Mouse (Mus musculus) limb, embryonic 15.5 days (tissue): ENCODE measurements at regions not wholly inside any gene's neighbourhood (a gene's known extent, or its start where the extent isn't known, plus 50 kb on each side); places are given as distances from the start of the nearest gene placed in this dataset.

Source experiments
- ATAC-seq: fragments of 200-750 bp; cut with Nextera tagmentation; 2 replicates; pipeline ENCODE4 v1.8.0; 2017; ENCODE audit warnings: low read depth, moderate TSS enrichment; ENCODE audit not compliant: insufficient number of reproducible peaks, low FRiP score, low TSS enrichment
- H3K27ac ChIP-seq: fragments of 300-500 bp; sonication (generic); 2 replicates; pipeline ENCODE4 v1.5.1; 2015; ENCODE audit warnings: moderate library complexity, mild to moderate bottlenecking, inconsistent platforms
- H3K27me3 ChIP-seq: fragments of 300-500 bp; sonication (generic); 2 replicates; pipeline ENCODE4 v1.6.1; 2015; ENCODE audit warnings: inconsistent platforms
- H3K36me3 ChIP-seq: fragments of 300-500 bp; sonication (generic); 2 replicates; pipeline ENCODE4 v1.6.1; 2015; ENCODE audit warnings: inconsistent platforms
- H3K4me1 ChIP-seq: fragments of 300-500 bp; sonication (generic); 2 replicates; pipeline ENCODE4 v1.6.1; 2015; ENCODE audit warnings: inconsistent platforms
- H3K4me2 ChIP-seq: fragments of 300-500 bp; sonication (generic); 2 replicates; pipeline ENCODE4 v1.6.1; 2015; ENCODE audit warnings: mild to moderate bottlenecking, inconsistent platforms
- H3K4me3 ChIP-seq: fragments of 300-500 bp; sonication (generic); 2 replicates; pipeline ENCODE4 v1.5.1; 2015; ENCODE audit warnings: mild to moderate bottlenecking, inconsistent platforms
- H3K9ac ChIP-seq: fragments of 300-500 bp; sonication (generic); 2 replicates; pipeline ENCODE4 v1.6.1; 2015; ENCODE audit warnings: inconsistent platforms
- H3K9me3 ChIP-seq: fragments of 300-500 bp; sonication (generic); 2 replicates; pipeline ENCODE4 v1.6.1; 2016; ENCODE audit warnings: inconsistent platforms
- WGBS: fragments of 180-500 bp; shearing (Covaris S2); methylation state at CpG from one replicate; pipeline ENCODE4 v1.1.7; 2015; 5-methylcytosine and 5-hydroxymethylcytosine counted together

DNA sequence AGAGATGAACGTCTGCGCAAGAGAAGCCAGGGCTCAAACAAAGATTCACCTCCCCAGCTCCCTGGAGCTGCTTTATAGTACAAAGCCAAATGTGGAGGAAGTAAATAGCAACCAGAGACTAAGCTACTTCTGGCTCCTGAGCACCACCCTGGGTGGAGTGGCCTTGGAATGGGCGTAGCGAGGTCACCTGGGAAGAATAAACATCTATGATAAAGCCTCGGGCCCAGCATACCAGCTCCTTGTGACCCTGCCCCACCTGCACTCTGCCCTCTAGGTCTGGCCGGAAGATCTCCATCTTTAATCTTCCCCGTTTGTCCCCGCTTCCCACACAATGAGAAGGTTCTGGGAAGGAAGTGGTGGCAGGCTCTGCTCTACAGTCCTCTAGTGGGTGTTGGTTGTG lies 61.0 kb upstream of the Ptpn3 start:
- 78% methylated on average over 8 of the region's 8 CpGs for WGBS
- H3K9me3 ChIP-seq = no peaks in the 10 kb centered on the region

DNA sequence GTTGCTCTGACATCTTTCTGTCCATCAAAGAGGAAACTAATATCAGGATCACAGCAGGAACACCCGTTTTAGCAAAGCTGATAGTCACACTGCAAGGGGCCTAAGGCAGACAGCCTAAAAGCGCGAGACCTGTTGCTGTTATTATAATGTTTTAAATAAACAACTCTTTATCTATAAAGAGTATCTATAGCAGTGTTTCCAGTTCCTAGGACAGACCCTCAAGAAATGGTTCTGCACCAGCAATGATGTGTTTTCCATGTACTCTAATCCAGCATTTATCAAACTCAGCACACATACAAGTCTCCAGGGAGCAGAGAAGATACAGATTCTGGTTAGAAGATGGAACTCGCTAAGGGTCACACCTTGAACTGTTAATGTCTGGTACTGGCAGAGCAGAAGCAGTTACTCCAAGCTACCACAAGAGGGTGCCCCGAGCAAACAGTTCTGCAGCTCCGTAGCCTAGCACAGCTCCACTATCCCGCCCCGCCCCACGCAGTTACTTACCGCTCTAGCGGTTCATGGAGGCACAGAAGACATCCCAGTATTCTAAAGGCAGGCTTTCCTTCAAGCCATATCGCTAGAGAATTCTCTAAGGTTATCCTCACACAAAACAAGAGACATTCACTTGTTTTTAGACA lies 64.2 kb upstream of the Palm2 start:
- WGBS = 17% methylated on average over 12 of the region's 12 CpGs
- H3K4me2 ChIP-seq = no peak overlapping the region
- no peak overlapping the region for H3K4me3 ChIP-seq
- peak; percentile 55; the same call in 1 of the 2 replicates for ATAC-seq
- H3K4me1 ChIP-seq = no peaks in the 10 kb centered on the region
- H3K9me3 ChIP-seq = no peaks in the 10 kb centered on the region
- no peaks in the 10 kb centered on the region for H3K27me3 ChIP-seq
- no peaks in the 10 kb centered on the region for H3K36me3 ChIP-seq
- H3K27ac ChIP-seq = no peak overlapping the region
- H3K9ac ChIP-seq = no peak overlapping the region

More for the DNA sequence above, 61.0 kb upstream of the Ptpn3 start:
- no peak overlapping the region for H3K4me2 ChIP-seq
- H3K27ac ChIP-seq = no peak overlapping the region
- no peaks in the 10 kb centered on the region for H3K4me1 ChIP-seq
- H3K27me3 ChIP-seq = no peaks in the 10 kb centered on the region
- H3K36me3 ChIP-seq = no peaks in the 10 kb centered on the region
- no peak for ATAC-seq
- H3K9ac ChIP-seq = no peak overlapping the region
- no peak overlapping the region for H3K4me3 ChIP-seq

- no peak for ATAC-seq
- H3K4me3 ChIP-seq = no peak overlapping the region
- no peak overlapping the region for H3K27ac ChIP-seq
Observed at GRCm38 (mm10) chr4:57377872-57378271, 56.2 kb upstream of the Palm2 start.

DNA sequence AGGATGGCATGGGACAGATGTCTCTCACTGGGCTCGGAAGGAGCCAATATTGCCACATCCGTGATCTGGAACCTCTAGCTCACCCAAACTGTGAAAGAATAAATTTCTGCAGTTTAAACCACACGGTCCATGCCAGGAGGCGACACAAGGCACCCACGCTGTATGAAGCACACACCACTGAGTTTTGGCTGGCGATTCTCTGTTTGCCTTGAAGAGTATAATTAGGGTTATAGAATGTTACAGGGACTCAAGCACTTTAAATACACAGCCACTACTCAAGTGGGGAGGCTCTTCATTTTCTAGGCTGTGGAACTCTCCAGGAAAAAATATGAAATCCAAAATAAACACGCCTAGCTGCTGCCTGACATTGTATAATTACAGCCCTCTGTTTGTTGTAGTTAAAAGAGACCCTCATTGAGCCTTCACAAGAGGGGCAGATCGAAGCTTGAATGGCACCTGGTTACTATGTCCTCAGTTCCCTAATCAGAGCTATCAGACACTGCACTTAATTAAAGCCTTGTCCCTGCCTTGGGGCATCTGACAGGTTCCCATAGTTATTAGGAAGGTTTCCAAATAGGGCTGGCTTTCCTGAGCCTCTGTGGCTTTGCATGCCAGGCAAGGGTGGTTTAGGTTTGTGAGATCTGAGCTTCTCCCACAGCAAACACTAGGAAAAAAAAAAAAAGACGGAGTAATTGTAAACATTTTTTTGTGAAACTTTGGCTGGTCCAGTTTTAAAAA lies 53.8 kb upstream of the Palm2 start:
- WGBS = 61% methylated on average over 9 of the region's 9 CpGs

More at GRCm38 (mm10) chr4:57377872-57378271, 56.2 kb upstream of the Palm2 start:
- Histone ChIP-seq H3K9ac (no peak overlapping the region), H3K9me3 (no peaks in the 10 kb centered on the region), H3K4me2 (no peak overlapping the region), H3K36me3 (no peaks in the 10 kb centered on the region), H3K27me3 (no peaks in the 10 kb centered on the region), H3K4me1 (peaks cover 3% of the 10 kb centered on the region; the same call in 1 of the 2 replicates)
- 33% methylated on average over 5 of the region's 5 CpGs for WGBS

DNA sequence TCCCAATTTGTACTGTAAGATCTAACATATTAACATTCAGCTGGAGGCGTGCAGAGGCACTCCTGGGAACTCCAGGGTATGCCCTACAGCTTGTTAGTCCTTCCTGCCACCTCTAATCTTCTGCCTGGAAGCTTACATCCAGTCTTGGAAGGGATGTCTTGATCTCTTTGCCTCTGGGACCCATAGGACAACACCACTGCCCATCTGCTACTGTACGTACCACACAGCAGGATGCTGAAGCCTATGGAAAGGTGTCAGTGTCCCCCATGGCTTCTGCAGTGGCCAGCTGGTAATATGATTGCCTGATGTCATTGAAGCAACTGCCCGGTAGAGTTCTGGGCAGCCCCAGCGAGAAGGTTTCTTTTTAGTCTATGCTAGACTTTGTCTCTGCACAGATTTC lies 52.7 kb upstream of the Palm2 start:
- no peaks in the 10 kb centered on the region for H3K9me3 ChIP-seq
- ATAC-seq = no peak
- H3K27ac ChIP-seq = no peak overlapping the region
- no peak overlapping the region for H3K4me3 ChIP-seq
- no peaks in the 10 kb centered on the region for H3K27me3 ChIP-seq
- H3K9ac ChIP-seq = no peak overlapping the region
- H3K4me1 ChIP-seq = peaks cover 3% of the 10 kb centered on the region; the same call in 1 of the 2 replicates
- no peak overlapping the region for H3K4me2 ChIP-seq
- 79% methylated on average over 4 of the region's 4 CpGs for WGBS
- H3K36me3 ChIP-seq = no peaks in the 10 kb centered on the region

More for the DNA sequence above, 53.8 kb upstream of the Palm2 start:
- Histone ChIP-seq H3K27ac (no peak overlapping the region), H3K9ac (no peak overlapping the region), H3K9me3 (no peaks in the 10 kb centered on the region), H3K27me3 (no peaks in the 10 kb centered on the region), H3K36me3 (no peaks in the 10 kb centered on the region), H3K4me3 (no peak overlapping the region), H3K4me2 (no peak overlapping the region), H3K4me1 (peaks cover 3% of the 10 kb centered on the region; the same call in 1 of the 2 replicates)
- no peak for ATAC-seq
